Mouse (Mus musculus) intestine, embryonic 14.5 days (tissue): ENCODE measurements around the gene Ubr4. TPM values are rescaled to one million over a fixed set of nuclear protein-coding genes. Genes with fewer than 3 reads are reported as not detected.

Source experiments
- ATAC-seq: fragments of 200-750 bp; cut with Nextera tagmentation; replicated peaks from 2 replicates; pipeline ENCODE4 v1.8.0; 2017; ENCODE audit warnings: low read depth, moderate number of reproducible peaks, moderate TSS enrichment, moderate library complexity; ENCODE audit not compliant: low FRiP score, low TSS enrichment
- DNase-seq: peaks from one replicate; pipeline ENCODE4 v3.0.0-alpha.2; 2018; ENCODE audit warnings: low spot score
- H3K27ac ChIP-seq: fragments of 300-500 bp; sonication (generic); 2 replicates; pipeline ENCODE4 v1.5.1; 2014; ENCODE audit warnings: low read depth, mild to moderate bottlenecking, control low read depth
- H3K27me3 ChIP-seq: fragments of 300-500 bp; sonication (generic); replicated peaks from 2 replicates; pipeline ENCODE4 v1.6.1; 2014; ENCODE audit warnings: low read length, control low read depth; ENCODE audit not compliant: control insufficient read depth, insufficient read depth
- H3K36me3 ChIP-seq: fragments of 300-500 bp; sonication (generic); 2 replicates; pipeline ENCODE4 v1.6.1; 2014; ENCODE audit warnings: low read length, control low read depth; ENCODE audit not compliant: control insufficient read depth, insufficient read depth
- H3K4me1 ChIP-seq: fragments of 300-500 bp; sonication (generic); replicated peaks from 2 replicates; pipeline ENCODE4 v1.6.1; 2014; ENCODE audit warnings: low read length, control low read depth, mixed read lengths; ENCODE audit not compliant: control insufficient read depth, insufficient read depth
- H3K4me2 ChIP-seq: fragments of 300-500 bp; sonication (generic); 2 replicates; pipeline ENCODE4 v1.6.1; 2014; ENCODE audit warnings: low read length
- H3K4me3 ChIP-seq: fragments of 300-500 bp; sonication (generic); 2 replicates; pipeline ENCODE4 v1.5.1; 2014; ENCODE audit warnings: low read depth, low read length, control low read depth, mixed read lengths
- H3K9ac ChIP-seq: fragments of 300-500 bp; sonication (generic); 2 replicates; pipeline ENCODE4 v1.6.1; 2014; ENCODE audit warnings: mild to moderate bottlenecking, low read length
- H3K9me3 ChIP-seq: fragments of 300-500 bp; sonication (generic); 2 replicates; pipeline ENCODE4 v1.6.1; 2016; ENCODE audit warnings: low read length, control low read depth; ENCODE audit not compliant: control insufficient read depth
- WGBS: fragments of 180-500 bp; shearing (Covaris S2); extraction: QIAGEN DNeasy Blood & Tissue Kit; methylation state at CpG from one replicate; pipeline ENCODE4 v1.1.7; 2014; 5-methylcytosine and 5-hydroxymethylcytosine counted together
- polyA plus RNA-seq: library from polyadenylated mRNA; unstranded; fragments of >200 nt; fragmentation: Nextera tagmentation; extraction: Ambion mirVana; gene quantifications from 2 replicates; pipeline ENCODE4 v1.2.1, GENCODE M21; 2014

Ubr4 gene
- polyA plus RNA-seq, 1 experiment from 2014 or later: 76.6 TPM

- H3K4me2 ChIP-seq: no peak overlapping the region
- peaks cover 8% of the 10 kb centered on the region for H3K36me3 ChIP-seq
- H3K27me3 ChIP-seq: peaks cover 5% of the 10 kb centered on the region; the same call in 1 of the 2 replicates
- no peaks in the 10 kb centered on the region for H3K9me3 ChIP-seq
- DNase-seq (no peak), ATAC-seq (no peak)
- no peak overlapping the region for H3K4me3 ChIP-seq
- no peak overlapping the region for H3K9ac ChIP-seq
- H3K4me1 ChIP-seq: no peaks in the 10 kb centered on the region
- H3K27ac ChIP-seq: no peak overlapping the region
- WGBS: 84% methylated on average over 7 of the region's 7 CpGs
These were observed 10.7 kb upstream of the Ubr4 start for GRCm38 (mm10) chr4:139341556-139342233.

- no peak overlapping the region for H3K4me2 ChIP-seq
- peaks cover 28% of the 10 kb centered on the region for H3K36me3 ChIP-seq
- WGBS: 68% methylated on average over 5 of the region's 5 CpGs
- DNase-seq: no peak
- no peaks in the 10 kb centered on the region; the same call in 1 of the 2 replicates for H3K27me3 ChIP-seq
- no peaks in the 10 kb centered on the region for H3K4me1 ChIP-seq
- no peak overlapping the region for H3K27ac ChIP-seq
- ATAC-seq: no peak
- no peaks in the 10 kb centered on the region for H3K9me3 ChIP-seq
- H3K4me3 ChIP-seq: no peak overlapping the region
- no peak overlapping the region for H3K9ac ChIP-seq
These were observed 8.7 kb upstream of the Ubr4 start for GRCm38 (mm10) chr4:139343718-139344117.

GRCm38 (mm10) chr4:139345416-139346019, 6.9 kb upstream of the Ubr4 start:
- no peaks in the 10 kb centered on the region for H3K9me3 ChIP-seq
- H3K27ac ChIP-seq: no peak overlapping the region
- DNase-seq: no peak
- ATAC-seq: no peak
- H3K9ac ChIP-seq: no peak overlapping the region
- H3K4me3 ChIP-seq: no peak overlapping the region
- peaks cover 42% of the 10 kb centered on the region for H3K36me3 ChIP-seq
- H3K4me1 ChIP-seq: peaks cover 1% of the 10 kb centered on the region
- 80% methylated on average over 23 of the region's 23 CpGs for WGBS
- H3K27me3 ChIP-seq: no peaks in the 10 kb centered on the region
- H3K4me2 ChIP-seq: no peak overlapping the region

GRCm38 (mm10) chr4:139352832-139353231, 423 bp downstream of the Ubr4 start:
- WGBS: 0% methylated on average over 7 of the region's 7 CpGs

GRCm38 (mm10) chr4:139357211-139357610, 4.8 kb downstream of the Ubr4 start:
- Histone ChIP-seq H3K4me3 (no peak overlapping the region), H3K9me3 (no peaks in the 10 kb centered on the region), H3K36me3 (peaks cover 75% of the 10 kb centered on the region), H3K27ac (no peak overlapping the region), H3K27me3 (no peaks in the 10 kb centered on the region), H3K4me2 (no peak overlapping the region), H3K9ac (no peak overlapping the region), H3K4me1 (peaks cover 4% of the 10 kb centered on the region)
- DNase-seq (no peak), ATAC-seq (no peak)
- WGBS: 91% methylated on average over 3 of the region's 3 CpGs

More at GRCm38 (mm10) chr4:139352832-139353231, 423 bp downstream of the Ubr4 start:
- H3K27me3 ChIP-seq: no peaks in the 10 kb centered on the region
- H3K4me1 ChIP-seq: peaks cover 16% of the 10 kb centered on the region
- peak overlapping the region; percentile 93 for H3K9ac ChIP-seq
- peak overlapping the region; percentile 99 for H3K4me2 ChIP-seq
- peak overlapping the region; percentile 98 for H3K27ac ChIP-seq
- DNase-seq (no peak), ATAC-seq (peak; percentile 43; the same call in 1 of the 2 replicates)
- H3K4me3 ChIP-seq: peak overlapping the region; percentile 97
- H3K36me3 ChIP-seq: peaks cover 53% of the 10 kb centered on the region
- no peaks in the 10 kb centered on the region for H3K9me3 ChIP-seq

- H3K4me3 ChIP-seq: no peak overlapping the region
- no peaks in the 10 kb centered on the region for H3K27me3 ChIP-seq
- WGBS: 96% methylated on average over 11 of the region's 11 CpGs
- DNase-seq (no peak), ATAC-seq (no peak)
- H3K36me3 ChIP-seq: peaks cover 97% of the 10 kb centered on the region
- H3K9me3 ChIP-seq: no peaks in the 10 kb centered on the region
- no peak overlapping the region for H3K4me2 ChIP-seq
- H3K27ac ChIP-seq: no peak overlapping the region
- H3K4me1 ChIP-seq: no peaks in the 10 kb centered on the region
- H3K9ac ChIP-seq: no peak overlapping the region
These were observed 8.5 kb downstream of the Ubr4 start for GRCm38 (mm10) chr4:139360761-139361548.

- 99% methylated on average over 3 of the region's 3 CpGs for WGBS
- H3K36me3 ChIP-seq: peaks cover 97% of the 10 kb centered on the region
These were observed 14.9 kb downstream of the Ubr4 start for GRCm38 (mm10) chr4:139367336-139367735.

GRCm38 (mm10) chr4:139368038-139368437, 15.6 kb downstream of the Ubr4 start:
- Histone ChIP-seq H3K9me3 (no peaks in the 10 kb centered on the region), H3K4me2 (no peak overlapping the region), H3K27ac (no peak overlapping the region), H3K4me3 (no peak overlapping the region), H3K9ac (no peak overlapping the region), H3K36me3 (peaks cover 97% of the 10 kb centered on the region), H3K4me1 (no peaks in the 10 kb centered on the region), H3K27me3 (no peaks in the 10 kb centered on the region)
- WGBS: 94% methylated on average over 5 of the region's 5 CpGs
- ATAC-seq: no peak
- DNase-seq: no peak

More at GRCm38 (mm10) chr4:139367336-139367735, 14.9 kb downstream of the Ubr4 start:
- no peak overlapping the region for H3K27ac ChIP-seq
- no peak overlapping the region for H3K4me3 ChIP-seq
- no peak for DNase-seq
- no peaks in the 10 kb centered on the region for H3K27me3 ChIP-seq
- ATAC-seq: no peak
- no peaks in the 10 kb centered on the region for H3K9me3 ChIP-seq
- H3K4me1 ChIP-seq: no peaks in the 10 kb centered on the region
- no peak overlapping the region for H3K4me2 ChIP-seq
- H3K9ac ChIP-seq: no peak overlapping the region
